Mouse (Mus musculus) heart, embryonic 15.5 days (tissue): Measurements from ENCODE around the gene Stt3b. TPM values are rescaled to one million over a fixed set of nuclear protein-coding genes. Genes with fewer than 3 reads are reported as not detected.

Experiments used
- ATAC-seq: fragments of 200-750 bp; cut with Nextera tagmentation; replicated peaks from 2 replicates; pipeline ENCODE4 v1.8.0; 2017; ENCODE audit warnings: low read depth, moderate TSS enrichment; ENCODE audit not compliant: insufficient number of reproducible peaks, insufficient read depth, low FRiP score
- H3K27ac ChIP-seq: fragments of 300-500 bp; sonication (generic); 2 replicates; pipeline ENCODE4 v1.5.1; 2015; ENCODE audit warnings: mild to moderate bottlenecking, inconsistent platforms
- H3K27me3 ChIP-seq: fragments of 300-500 bp; sonication (generic); 2 replicates; pipeline ENCODE4 v1.6.1; 2015; ENCODE audit warnings: inconsistent platforms
- H3K36me3 ChIP-seq: fragments of 300-500 bp; sonication (generic); 2 replicates; pipeline ENCODE4 v1.6.1; 2015; ENCODE audit warnings: mild to moderate bottlenecking, inconsistent platforms
- H3K4me1 ChIP-seq: fragments of 300-500 bp; sonication (generic); replicated peaks from 2 replicates; pipeline ENCODE4 v1.6.1; 2015; ENCODE audit warnings: inconsistent platforms
- H3K4me2 ChIP-seq: fragments of 300-500 bp; sonication (generic); 2 replicates; pipeline ENCODE4 v1.6.1; 2015; ENCODE audit warnings: inconsistent platforms, mild to moderate bottlenecking, moderate library complexity
- H3K4me3 ChIP-seq: fragments of 300-500 bp; sonication (generic); 2 replicates; pipeline ENCODE4 v1.5.1; 2015; ENCODE audit warnings: mild to moderate bottlenecking, inconsistent platforms
- H3K9ac ChIP-seq: fragments of 300-500 bp; sonication (generic); 2 replicates; pipeline ENCODE4 v1.6.1; 2015; ENCODE audit warnings: mild to moderate bottlenecking, inconsistent platforms
- H3K9me3 ChIP-seq: fragments of 300-500 bp; sonication (generic); replicated peaks from 2 replicates; pipeline ENCODE4 v1.6.1; 2016; ENCODE audit warnings: inconsistent platforms
- WGBS: fragments of 180-500 bp; shearing (Covaris S2); methylation state at CpG from one replicate; pipeline ENCODE4 v1.1.7; 2015; ENCODE audit warnings: mixed read lengths; 5-methylcytosine and 5-hydroxymethylcytosine counted together
- polyA plus RNA-seq: library from polyadenylated mRNA; unstranded; fragments of >200 nt; fragmentation: Nextera tagmentation; extraction: Ambion mirVana; gene quantifications from 2 replicates; pipeline ENCODE4 v1.2.1, GENCODE M21; 2015

Gene Stt3b
- polyA plus RNA-seq, 1 experiment from 2014 or later, result 64.0 TPM

DNA sequence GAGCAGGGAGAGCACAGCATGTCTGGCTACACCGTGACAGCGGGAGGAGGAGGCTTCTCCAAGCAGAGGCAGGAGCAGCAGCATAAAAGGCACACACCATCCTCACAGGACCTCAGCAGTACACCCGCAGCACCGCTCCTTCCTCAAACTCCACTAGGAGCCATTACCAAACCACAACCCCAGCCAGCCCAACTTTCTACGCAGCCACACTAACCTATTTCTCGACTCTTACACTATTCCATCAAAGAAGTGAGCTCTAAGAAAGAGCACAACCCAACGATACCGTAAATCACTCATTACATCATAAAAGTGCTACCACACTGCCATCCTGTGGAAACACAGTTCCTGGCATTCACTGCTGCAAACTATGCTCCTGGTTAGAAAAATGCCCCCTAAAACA lies 48.8 kb downstream of the Stt3b start:
- WGBS, result 72% methylated on average over 8 of the region's 8 CpGs
- H3K27ac ChIP-seq, result no peak overlapping the region
- no peak overlapping the region for H3K4me3 ChIP-seq
- H3K4me1 ChIP-seq, result 0 out of 2 replicates have a peak, but pooled peaks cover 4% of the 10 kb centered on the region
- H3K27me3 ChIP-seq, result no peaks in the 10 kb centered on the region
- no peaks in the 10 kb centered on the region for H3K9me3 ChIP-seq
- no peak overlapping the region for H3K4me2 ChIP-seq
- no peak for ATAC-seq
- peaks cover 21% of the 10 kb centered on the region for H3K36me3 ChIP-seq
- H3K9ac ChIP-seq, result no peak overlapping the region

DNA sequence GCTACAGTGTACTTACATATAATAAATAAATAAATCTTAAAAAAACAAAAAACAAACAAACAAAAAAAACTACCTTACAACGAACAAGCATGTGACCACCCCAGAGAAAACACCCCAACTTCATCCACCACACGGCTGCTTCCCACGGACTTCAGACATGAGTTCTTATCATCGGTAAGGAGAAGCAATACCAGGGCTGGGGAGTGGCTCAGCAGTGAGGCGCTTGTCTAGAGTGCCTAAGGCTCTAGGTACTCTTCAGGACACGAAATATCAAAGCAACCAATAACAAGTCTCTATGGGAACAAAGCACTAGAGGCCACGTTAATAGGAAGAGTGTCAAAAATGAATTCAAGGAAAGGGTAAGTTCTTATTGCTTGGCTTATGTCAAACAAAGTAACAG lies 49.8 kb downstream of the Stt3b start:
- no peak for ATAC-seq
- 78% methylated on average over 7 of the region's 7 CpGs for WGBS
- Histone ChIP-seq H3K27me3 (no peaks in the 10 kb centered on the region), H3K4me3 (no peak overlapping the region), H3K27ac (no peak overlapping the region), H3K4me2 (no peak overlapping the region), H3K4me1 (0 out of 2 replicates have a peak, but pooled peaks cover 4% of the 10 kb centered on the region), H3K36me3 (peaks cover 21% of the 10 kb centered on the region), H3K9ac (no peak overlapping the region), H3K9me3 (no peaks in the 10 kb centered on the region)

DNA sequence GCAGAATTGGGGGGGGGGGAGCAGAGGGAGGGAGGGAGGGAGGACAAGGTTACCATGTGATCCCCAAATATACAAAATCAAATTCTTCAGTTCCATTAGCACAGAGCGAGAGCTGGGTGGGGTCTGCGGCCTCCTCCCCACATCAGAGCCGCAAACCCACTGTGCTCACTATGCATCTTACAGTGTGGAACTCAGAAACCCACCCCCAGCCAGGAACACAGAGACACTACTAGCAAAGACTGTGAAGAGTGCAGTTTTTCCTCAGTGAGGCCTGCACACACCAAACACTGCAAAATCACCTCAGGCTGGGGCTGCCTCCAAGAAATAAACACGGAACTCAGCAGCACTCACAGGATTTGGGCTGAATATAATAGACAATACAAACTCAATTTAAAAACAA lies 50.4 kb downstream of the Stt3b start:
- Histone ChIP-seq H3K9me3 (no peaks in the 10 kb centered on the region), H3K4me3 (no peak overlapping the region), H3K27ac (no peak overlapping the region), H3K27me3 (no peaks in the 10 kb centered on the region), H3K4me2 (no peak overlapping the region), H3K9ac (no peak overlapping the region), H3K36me3 (peaks cover 22% of the 10 kb centered on the region; the same call in 1 of the 2 replicates), H3K4me1 (0 out of 2 replicates have a peak, but pooled peaks cover 4% of the 10 kb centered on the region)
- no peak for ATAC-seq
- WGBS, result 89% methylated on average over 4 of the region's 4 CpGs

DNA sequence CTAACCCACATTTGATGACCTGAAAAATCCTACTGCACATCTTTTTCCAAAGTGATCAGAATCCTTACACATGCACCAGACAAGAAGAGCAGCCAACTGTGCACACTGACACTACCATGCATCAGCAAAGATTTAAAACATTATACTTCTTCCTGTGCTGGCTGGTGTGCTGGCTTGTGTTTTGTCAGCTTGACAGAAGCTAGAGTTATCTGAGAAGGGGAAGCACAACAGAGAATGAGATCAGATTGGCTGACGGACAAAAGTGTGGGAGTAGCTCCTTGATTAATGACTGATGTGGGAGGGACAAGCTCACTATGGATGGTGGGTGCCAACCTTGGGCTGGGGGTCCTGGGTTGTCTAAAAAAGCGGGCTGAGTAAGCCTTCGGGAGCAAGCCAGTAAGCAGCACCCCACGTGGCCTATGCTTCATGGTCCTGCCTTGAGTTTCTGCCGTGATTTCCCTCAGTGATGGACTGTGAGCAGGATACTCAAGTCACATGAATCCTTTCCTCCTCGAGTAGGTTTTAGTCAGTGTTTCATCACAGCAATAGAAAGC lies 52.4 kb downstream of the Stt3b start:
- Histone ChIP-seq H3K4me2 (no peak overlapping the region), H3K9me3 (no peaks in the 10 kb centered on the region), H3K27me3 (no peaks in the 10 kb centered on the region), H3K4me1 (0 out of 2 replicates have a peak, but pooled peaks cover 4% of the 10 kb centered on the region), H3K9ac (no peak overlapping the region), H3K4me3 (no peak overlapping the region), H3K36me3 (peaks cover 40% of the 10 kb centered on the region), H3K27ac (no peak overlapping the region)
- WGBS, result 56% methylated on average over 6 of the region's 6 CpGs
- no peak for ATAC-seq

DNA sequence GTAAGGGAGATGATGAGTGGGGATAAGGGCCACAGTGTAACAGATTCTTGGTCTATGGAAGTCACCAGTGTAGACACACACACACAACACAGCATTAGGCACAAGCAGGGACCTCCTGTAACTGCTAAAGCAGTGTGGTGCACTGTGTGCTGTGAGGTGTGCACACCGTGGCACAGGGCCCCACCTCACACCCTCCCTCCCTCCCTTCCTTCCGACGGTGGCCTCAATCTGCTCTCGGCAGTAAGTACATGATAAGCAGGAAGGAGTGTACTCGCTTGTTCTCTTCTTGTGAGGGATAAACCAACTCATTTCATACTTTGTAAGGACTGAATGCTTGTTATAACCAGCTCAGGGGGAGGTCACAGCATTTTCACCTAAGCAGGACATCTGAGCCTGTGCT lies 61.1 kb downstream of the Stt3b start:
- H3K36me3 ChIP-seq, result peaks cover 68% of the 10 kb centered on the region
- H3K4me2 ChIP-seq, result no peak overlapping the region
- 42% methylated on average over 5 of the region's 5 CpGs for WGBS
- no peak overlapping the region for H3K27ac ChIP-seq
- no peak; the same call in 1 of the 2 replicates for ATAC-seq
- H3K4me1 ChIP-seq, result peaks cover 9% of the 10 kb centered on the region; the same call in 1 of the 2 replicates
- no peak overlapping the region for H3K9ac ChIP-seq
- H3K27me3 ChIP-seq, result no peaks in the 10 kb centered on the region
- H3K4me3 ChIP-seq, result no peak overlapping the region
- no peaks in the 10 kb centered on the region for H3K9me3 ChIP-seq

DNA sequence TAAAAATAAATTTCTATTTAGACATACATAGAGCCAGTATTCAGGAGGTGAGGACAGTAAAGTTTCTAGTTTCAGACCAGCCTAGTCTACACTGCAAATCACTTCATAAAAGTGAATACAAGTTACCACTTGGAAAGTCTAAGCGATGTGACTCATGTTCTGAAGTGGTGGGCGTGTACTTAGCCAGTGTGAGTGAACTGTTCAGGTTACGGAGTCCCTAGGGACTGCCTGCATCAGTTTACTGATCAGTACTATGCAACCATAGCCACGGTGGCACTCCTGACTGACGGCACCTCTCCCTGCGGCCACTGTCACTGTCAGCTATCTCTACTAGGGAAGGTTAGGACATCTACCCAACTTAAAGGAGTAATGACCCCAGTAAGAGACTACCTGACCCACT lies 65.1 kb downstream of the Stt3b start:
- no peak for ATAC-seq
- Histone ChIP-seq H3K4me2 (no peak overlapping the region), H3K36me3 (peaks cover 76% of the 10 kb centered on the region), H3K4me1 (peaks cover 9% of the 10 kb centered on the region; the same call in 1 of the 2 replicates), H3K27ac (no peak overlapping the region), H3K9me3 (no peaks in the 10 kb centered on the region), H3K9ac (no peak overlapping the region), H3K4me3 (no peak overlapping the region), H3K27me3 (no peaks in the 10 kb centered on the region)
- 61% methylated on average over 6 of the region's 6 CpGs for WGBS

DNA sequence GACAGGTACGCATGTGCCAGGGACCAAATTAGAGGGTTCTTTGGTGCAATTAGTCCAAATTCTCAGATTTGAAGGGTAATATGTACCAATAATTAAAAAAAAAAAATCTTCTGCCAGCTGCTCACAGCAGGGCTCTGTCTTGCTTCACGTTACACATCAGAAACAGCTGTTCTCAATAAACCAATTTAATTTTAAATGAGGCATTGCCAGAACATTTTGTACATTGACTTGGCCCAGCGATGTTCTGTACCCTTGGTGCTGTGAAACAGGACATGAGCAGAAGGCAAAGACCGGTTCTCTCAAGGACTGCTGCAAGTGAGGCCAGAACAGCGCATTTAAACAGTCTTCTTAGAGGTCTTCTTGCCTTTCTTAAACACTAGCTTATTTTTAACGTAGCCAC lies 66.6 kb downstream of the Stt3b start:
- WGBS, result 88% methylated on average over 6 of the region's 6 CpGs
- H3K4me3 ChIP-seq, result no peak overlapping the region
- no peaks in the 10 kb centered on the region for H3K4me1 ChIP-seq
- H3K9me3 ChIP-seq, result no peaks in the 10 kb centered on the region
- H3K27me3 ChIP-seq, result no peaks in the 10 kb centered on the region
- no peak overlapping the region for H3K9ac ChIP-seq
- no peak overlapping the region for H3K4me2 ChIP-seq
- no peak for ATAC-seq
- peaks cover 71% of the 10 kb centered on the region for H3K36me3 ChIP-seq
- H3K27ac ChIP-seq, result no peak overlapping the region

DNA sequence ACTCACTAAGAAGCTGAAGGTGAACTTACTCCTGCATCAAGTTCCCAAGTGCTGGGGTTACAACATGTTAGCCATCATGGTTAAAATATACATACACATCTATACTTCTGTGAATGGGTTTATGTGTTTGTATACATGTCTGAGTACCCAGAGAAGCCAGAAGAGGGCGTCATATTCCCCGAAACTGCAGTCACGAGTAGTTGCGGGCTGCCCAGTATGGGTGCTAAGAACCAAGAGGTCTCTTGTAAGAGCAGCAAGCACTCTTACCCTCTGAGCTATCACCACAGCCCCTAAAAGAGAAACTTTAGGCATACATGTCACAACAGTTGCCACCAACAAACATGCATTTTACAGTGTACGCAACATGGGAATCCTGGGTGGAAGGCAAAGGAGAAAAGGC lies 70.4 kb downstream of the Stt3b start:
- Histone ChIP-seq H3K9me3 (no peaks in the 10 kb centered on the region), H3K4me1 (no peaks in the 10 kb centered on the region), H3K27me3 (no peaks in the 10 kb centered on the region), H3K27ac (no peak overlapping the region), H3K4me3 (no peak overlapping the region), H3K9ac (no peak overlapping the region), H3K36me3 (peaks cover 49% of the 10 kb centered on the region), H3K4me2 (no peak overlapping the region)
- WGBS, result 93% methylated on average over 5 of the region's 5 CpGs
- no peak for ATAC-seq

DNA sequence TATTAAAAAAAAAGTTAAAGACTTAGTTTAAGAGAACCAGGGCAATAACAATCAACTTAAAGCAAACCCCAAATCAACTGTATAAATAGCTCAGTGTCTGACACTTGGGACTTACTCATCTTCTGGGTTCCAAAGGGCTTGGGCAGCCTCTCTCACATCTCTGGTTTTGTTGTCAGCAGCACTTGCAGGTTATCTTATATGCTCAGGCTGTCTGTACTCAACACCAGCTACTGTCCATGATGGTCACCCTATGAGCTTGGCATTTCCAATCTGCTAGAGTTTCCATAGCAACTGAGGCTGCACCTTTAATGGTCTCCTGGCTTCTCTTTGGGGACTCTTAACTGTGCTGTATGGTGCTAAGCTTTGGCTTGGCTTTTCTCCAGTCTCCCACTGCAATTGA lies 72.3 kb downstream of the Stt3b start:
- Histone ChIP-seq H3K27ac (no peak overlapping the region), H3K36me3 (peaks cover 30% of the 10 kb centered on the region), H3K9me3 (no peaks in the 10 kb centered on the region), H3K4me3 (no peak overlapping the region), H3K4me2 (no peak overlapping the region), H3K4me1 (no peaks in the 10 kb centered on the region), H3K9ac (no peak overlapping the region), H3K27me3 (no peaks in the 10 kb centered on the region)
- ATAC-seq, result no peak

DNA sequence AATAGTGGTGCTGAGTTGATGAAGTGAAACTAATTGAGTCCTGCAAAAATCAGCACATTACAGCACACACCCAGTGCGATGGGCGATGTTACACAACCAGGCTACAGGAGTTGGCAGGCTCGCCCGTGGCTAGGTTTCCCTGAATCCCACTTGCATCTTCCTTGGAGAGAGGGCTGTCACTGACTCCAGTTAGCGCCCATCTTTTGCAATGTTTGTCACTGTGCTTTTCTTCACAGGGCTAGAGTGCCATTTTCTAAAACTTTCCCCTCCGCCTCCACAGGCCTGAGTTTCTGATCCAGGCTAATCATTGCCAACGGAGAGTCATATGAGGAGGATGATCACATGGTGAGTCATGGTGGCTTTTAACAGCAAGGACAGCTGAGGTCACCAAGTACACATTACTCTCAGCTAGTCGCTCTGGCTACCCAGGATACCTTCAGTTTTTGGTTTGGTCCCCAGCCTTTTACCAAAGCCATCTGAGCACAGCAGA lies 73.8 kb downstream of the Stt3b start:
- Histone ChIP-seq H3K4me3 (no peak overlapping the region), H3K4me2 (no peak overlapping the region), H3K27ac (no peak overlapping the region), H3K27me3 (no peaks in the 10 kb centered on the region), H3K9ac (no peak overlapping the region), H3K9me3 (no peaks in the 10 kb centered on the region), H3K36me3 (peaks cover 15% of the 10 kb centered on the region), H3K4me1 (no peaks in the 10 kb centered on the region)
- ATAC-seq, result no peak
- WGBS, result 80% methylated on average over 8 of the region's 8 CpGs

DNA sequence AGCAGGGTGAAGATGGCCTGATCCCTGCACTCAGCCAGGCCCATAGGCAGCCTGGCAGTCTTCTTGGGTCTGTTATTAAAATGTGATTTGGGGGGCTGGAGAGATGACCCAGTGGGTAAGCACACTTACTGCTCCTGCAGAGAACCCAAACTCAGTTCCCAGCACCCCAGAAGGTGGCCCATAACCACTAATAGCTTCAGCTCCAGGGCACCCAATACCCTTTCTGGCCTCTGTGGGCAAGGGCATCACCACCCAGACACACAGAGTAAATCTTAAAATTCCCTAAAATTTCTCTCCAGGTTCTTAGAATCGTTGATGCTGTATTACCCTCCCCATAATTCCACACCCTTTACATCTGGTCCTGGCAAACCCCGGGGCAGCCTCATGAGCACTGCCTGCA lies 75.7 kb downstream of the Stt3b start:
- no peak overlapping the region for H3K4me3 ChIP-seq
- WGBS, result 93% methylated on average over 2 of the region's 2 CpGs
- no peaks in the 10 kb centered on the region for H3K4me1 ChIP-seq
- ATAC-seq, result no peak
- no peak overlapping the region for H3K27ac ChIP-seq
- H3K4me2 ChIP-seq, result no peak overlapping the region
- H3K9ac ChIP-seq, result no peak overlapping the region
- H3K9me3 ChIP-seq, result no peaks in the 10 kb centered on the region
- no peaks in the 10 kb centered on the region for H3K27me3 ChIP-seq
- H3K36me3 ChIP-seq, result no peaks in the 10 kb centered on the region; the same call in 1 of the 2 replicates

DNA sequence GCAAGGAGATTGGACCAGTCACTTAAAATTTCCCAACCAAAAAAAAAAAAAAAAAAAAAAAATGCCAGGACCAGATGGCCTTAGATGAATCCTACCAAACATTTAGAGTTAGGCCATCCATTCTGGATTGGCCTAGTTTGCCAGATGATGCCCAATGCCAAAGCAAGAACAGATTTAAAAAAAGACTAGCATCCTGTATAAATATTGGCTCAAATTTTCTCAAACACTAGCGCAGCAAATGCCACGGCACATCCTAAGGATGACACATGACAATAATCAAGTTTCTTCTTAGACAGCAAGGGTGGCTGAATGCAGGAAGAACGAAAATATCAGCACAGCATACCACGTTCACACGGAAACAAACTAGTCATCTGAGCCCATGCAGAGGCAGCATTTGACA lies 76.5 kb downstream of the Stt3b start:
- Histone ChIP-seq H3K36me3 (no peaks in the 10 kb centered on the region; the same call in 1 of the 2 replicates), H3K4me3 (no peak overlapping the region), H3K9me3 (no peaks in the 10 kb centered on the region), H3K9ac (no peak overlapping the region), H3K4me2 (no peak overlapping the region), H3K4me1 (no peaks in the 10 kb centered on the region), H3K27ac (no peak overlapping the region), H3K27me3 (no peaks in the 10 kb centered on the region)
- ATAC-seq, result no peak
- 85% methylated on average over 5 of the region's 5 CpGs for WGBS
